Mouse (Mus musculus): ENCODE results near the gene Tspyl3. TPM values are rescaled to one million over a fixed set of nuclear protein-coding genes. Genes with fewer than 3 reads are reported as not detected.
"Not testable (repeated sequence)": the region's sequence is repeated elsewhere in the genome, so short reads cannot be mapped to it uniquely, and the experiment has no call there.

Gene Tspyl3
- polyA plus RNA-seq (2021), result 0.06 TPM

DNA sequence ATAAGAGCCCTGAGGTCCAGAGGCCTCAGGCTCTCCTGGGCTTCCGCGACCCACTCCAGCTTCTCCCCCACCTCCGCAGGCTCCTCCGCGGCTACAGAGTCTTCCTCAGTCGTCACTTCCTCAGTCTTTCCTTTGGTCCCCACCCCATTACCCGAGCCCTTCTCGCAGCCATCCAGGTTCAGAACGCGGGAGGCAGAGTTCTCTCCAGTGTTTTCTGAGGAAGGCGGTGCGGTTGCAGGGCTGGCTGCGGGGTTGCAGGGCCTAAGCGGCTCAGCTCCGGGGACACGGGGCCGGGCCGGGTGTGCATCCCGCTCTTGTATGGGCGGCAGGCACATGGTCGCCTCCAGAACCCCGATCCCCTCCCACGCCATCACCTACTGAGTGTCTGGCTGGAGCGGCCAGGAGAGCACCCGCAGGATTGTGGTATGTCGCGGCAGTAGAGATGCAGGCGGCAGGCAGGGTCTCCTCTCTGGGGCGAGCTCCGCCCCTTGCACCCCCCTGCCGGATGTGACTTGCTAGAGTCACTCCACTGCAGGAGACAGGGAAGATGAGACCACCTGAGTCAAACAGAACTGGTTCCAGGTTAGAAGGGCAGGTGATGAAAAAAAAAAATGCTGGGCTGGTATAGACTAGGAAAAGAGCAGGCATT lies at the start of gene Tspyl3:
TSS of gene Tspyl3 (minus strand) at position 496 of the 649 bp plus-strand sequence.
- no peak for TF ChIP-seq CTCF (IDR thresholded peaks at IDR 0.05)
- no peaks in the 10 kb centered on the region for H3K27me3 ChIP-seq
- CTCF ChIA-PET, result interaction anchor here (2.3 kb wide), 1 partner anchor 10 kb away, joined by 4 read pairs; no protein-coding TSS in a partner anchor
- no peak for DNase-seq (ENCODE audit: low read depth, low spot score)
- ATAC-seq, result no peak
- POLR2A ChIA-PET, result no interaction called here
- in situ Hi-C loops (cut with MboI; ENCODE audit: low pct_unique_long_range_greater_than_20kb), result no loop called here

DNA sequence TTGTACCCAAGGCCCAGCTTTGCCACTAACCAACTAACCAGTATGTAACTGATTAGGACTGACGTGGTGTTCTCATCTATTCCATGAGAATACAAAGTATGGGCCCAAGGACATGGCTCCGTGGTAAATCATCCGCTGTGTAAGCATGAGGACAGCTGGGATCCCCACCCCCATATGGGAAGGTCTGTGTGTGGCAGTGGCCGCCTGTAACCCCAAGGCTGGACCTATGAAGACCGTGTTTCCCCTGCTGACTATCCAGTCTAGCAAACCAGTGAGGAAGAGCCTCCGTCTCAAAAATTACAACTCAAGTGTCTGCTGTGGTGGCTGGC lies 49.6 kb upstream of the Tspyl3 start:
- no peak for ATAC-seq
- in situ Hi-C loops (cut with MboI; ENCODE audit: low pct_unique_long_range_greater_than_20kb), result no loop called here

GRCm38 (mm10) chr2:153274200-153274918 lies 49.1 kb upstream of the Tspyl3 start:
- DNase-seq (ENCODE audit: low read depth, low spot score); ATAC-seq; H3K27me3 ChIP-seq; CTCF ChIA-PET; in situ Hi-C loops (cut with MboI; ENCODE audit: low pct_unique_long_range_greater_than_20kb): not testable (repeated sequence)
- POLR2A ChIA-PET, result interaction anchor here (1.1 kb wide), 1 partner anchor 106 kb away, joined by 3 read pairs; no protein-coding TSS in a partner anchor

More for the DNA sequence above, 49.6 kb upstream of the Tspyl3 start:
- DNase-seq (ENCODE audit: low read depth, low spot score), result no peak
- TF ChIP-seq CTCF (IDR thresholded peaks at IDR 0.05), result no peak
- no peaks in the 10 kb centered on the region for H3K27me3 ChIP-seq
- POLR2A ChIA-PET, result interaction anchor here (1.1 kb wide), 1 partner anchor 106 kb away, joined by 3 read pairs; no protein-coding TSS in a partner anchor
- CTCF ChIA-PET, result no interaction called here

DNA sequence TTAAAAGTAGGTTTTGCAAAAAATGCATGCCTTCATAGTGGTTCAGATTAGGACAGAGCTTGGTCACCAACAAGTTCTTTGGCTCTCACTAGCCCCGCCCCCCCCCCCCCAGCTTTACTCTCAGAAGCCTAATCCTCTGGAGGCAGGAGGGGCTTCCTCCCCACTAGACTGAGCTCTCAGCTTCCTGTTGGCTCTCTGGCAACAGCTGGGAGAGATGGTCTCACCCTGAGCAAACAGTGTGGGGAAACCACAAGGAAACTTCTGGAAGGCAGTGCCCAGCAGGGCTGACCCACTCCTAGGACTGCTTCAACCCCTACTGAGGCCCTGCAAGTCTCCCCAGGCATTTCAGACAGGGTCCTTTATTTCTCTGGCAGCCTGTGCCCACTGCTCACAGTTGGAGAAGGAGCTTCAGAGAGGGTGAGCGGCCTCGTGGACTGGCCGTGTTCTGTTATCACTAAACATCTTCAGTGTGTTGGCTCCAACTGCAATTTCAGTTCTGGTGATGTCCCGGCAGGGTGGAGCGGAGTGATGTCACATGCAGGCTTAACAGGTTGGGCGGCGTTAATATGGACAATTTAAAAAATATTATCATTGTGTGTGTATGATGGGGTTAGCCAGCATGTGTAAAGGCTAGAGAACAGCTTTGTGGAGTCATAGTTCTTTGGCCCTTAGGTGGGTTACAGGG lies 45.1 kb upstream of the Tspyl3 start:
- CTCF ChIA-PET, result interaction anchor here (1.4 kb wide), 1 partner anchor 123 kb away, joined by 4 read pairs; no protein-coding TSS in a partner anchor
- DNase-seq (ENCODE audit: low read depth, low spot score); POLR2A ChIA-PET; ATAC-seq; H3K27me3 ChIP-seq; in situ Hi-C loops (cut with MboI; ENCODE audit: low pct_unique_long_range_greater_than_20kb): not testable (repeated sequence)

DNA sequence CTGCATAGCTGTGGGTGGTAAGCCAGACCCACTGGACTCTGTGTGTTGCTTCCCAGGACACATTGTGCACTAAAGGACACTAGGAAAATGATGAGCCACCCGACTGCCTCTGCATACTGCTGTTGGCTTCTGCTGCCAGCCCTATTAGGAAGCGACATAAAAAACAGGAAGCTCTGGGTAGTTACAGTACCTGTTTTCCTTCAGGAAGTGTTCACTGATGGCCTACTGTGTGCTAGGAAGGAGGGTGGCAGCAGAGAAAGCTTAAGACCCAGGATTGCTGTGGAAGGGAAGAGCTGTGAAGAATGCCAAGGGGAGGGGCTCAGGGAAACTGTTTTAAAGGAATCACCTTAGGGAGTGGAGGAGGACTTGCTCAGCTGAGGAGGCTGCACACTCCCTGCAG lies 42.1 kb upstream of the Tspyl3 start:
- CTCF ChIA-PET, result interaction anchor here (1.3 kb wide), 1 partner anchor 15 kb away, joined by 5 read pairs; no protein-coding TSS in a partner anchor
- no peak for DNase-seq (ENCODE audit: low read depth, low spot score)
- no peaks in the 10 kb centered on the region for H3K27me3 ChIP-seq
- in situ Hi-C loops (cut with MboI; ENCODE audit: low pct_unique_long_range_greater_than_20kb), result no loop called here
- TF ChIP-seq CTCF (IDR thresholded peaks at IDR 0.05), result no peak
- ATAC-seq, result no peak
- POLR2A ChIA-PET, result interaction anchor here (0.9 to 1.3 kb wide), 2 partner anchors 9 to 140 kb away, joined by 3 to 4 read pairs; no protein-coding TSS in a partner anchor

DNA sequence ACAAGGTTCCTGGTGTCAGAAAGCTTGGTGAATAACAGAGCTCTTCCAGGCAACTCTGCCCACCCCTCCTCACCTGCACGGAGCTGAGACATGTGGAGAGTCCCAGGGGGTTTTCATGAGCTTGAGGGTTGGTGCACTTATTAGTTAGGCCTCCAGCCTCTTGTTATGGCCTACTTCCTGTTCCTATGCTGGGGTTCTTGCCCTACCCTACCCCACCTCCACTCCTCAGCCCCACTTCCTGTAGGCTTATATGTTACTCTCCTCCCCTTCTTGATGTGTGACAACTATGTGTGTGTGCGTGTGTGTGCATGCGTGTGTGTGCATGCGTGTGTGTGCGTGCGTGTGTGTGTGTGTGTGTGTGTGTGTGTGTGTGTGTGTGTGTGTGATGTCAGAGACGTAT lies 37.8 kb upstream of the Tspyl3 start:
- ChIA-PET CTCF (interaction anchor here (0.8 to 1.0 kb wide), 2 partner anchors 10 to 17 kb away, joined by 3 read pairs; no protein-coding TSS in a partner anchor), POLR2A (interaction anchor here (0.6 kb wide), 1 partner anchor 135 kb away, joined by 4 read pairs; no protein-coding TSS in a partner anchor)
- no peak for TF ChIP-seq CTCF (IDR thresholded peaks at IDR 0.05)
- ATAC-seq (no peak), DNase-seq (ENCODE audit: low read depth, low spot score) (no peak)
- H3K27me3 ChIP-seq, result no peaks in the 10 kb centered on the region
- in situ Hi-C loops (cut with MboI; ENCODE audit: low pct_unique_long_range_greater_than_20kb), result no loop called here

DNA sequence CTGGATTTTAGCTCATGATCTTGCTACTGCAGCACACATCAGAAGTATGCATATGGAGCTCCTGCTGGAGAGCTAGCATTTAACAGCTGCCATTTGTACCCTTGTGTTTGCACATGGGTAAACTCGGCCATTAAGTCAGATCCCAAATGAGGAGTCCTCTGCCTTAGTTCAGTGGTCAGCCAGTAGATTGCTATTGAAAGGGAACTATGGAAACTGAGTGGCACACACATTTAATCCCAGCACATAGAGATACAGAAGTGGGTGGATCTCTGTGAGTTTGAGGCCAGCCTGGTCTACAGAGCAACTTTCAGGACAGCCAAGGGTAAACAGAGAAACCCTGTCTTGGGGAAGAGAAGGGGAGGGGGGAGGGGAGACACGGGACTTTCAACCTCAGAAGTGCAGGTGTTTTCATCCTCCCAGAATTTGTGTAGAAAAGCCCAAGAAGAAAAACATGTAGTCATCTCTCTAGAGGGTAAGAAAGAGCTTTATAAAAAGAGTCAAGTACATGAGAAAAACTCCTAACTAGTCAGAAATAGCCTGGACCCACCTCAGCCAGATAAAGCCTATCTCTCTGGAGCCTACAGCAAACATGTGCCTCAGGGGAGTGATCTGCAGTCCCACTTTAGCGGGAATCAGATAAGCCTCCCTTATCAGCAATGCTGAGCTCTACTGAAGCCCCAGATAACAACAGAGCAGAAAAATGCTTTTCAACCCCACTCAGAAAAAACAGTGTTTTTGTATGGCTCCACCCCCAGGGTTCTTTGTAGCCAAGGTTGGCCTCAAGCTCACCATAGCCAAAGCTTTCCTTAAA lies 34.8 kb upstream of the Tspyl3 start:
- no peak for ATAC-seq
- POLR2A ChIA-PET, result no interaction called here

GRCm38 (mm10) chr2:153259030-153259863 lies 34.0 kb upstream of the Tspyl3 start:
- DNase-seq (ENCODE audit: low read depth, low spot score), result no peak
- no peaks in the 10 kb centered on the region for H3K27me3 ChIP-seq
- no peak for TF ChIP-seq CTCF (IDR thresholded peaks at IDR 0.05)
- CTCF ChIA-PET, result interaction anchor here (1.2 kb wide), 1 partner anchor 10 kb away, joined by 3 read pairs; no protein-coding TSS in a partner anchor
- ATAC-seq, result no peak
- in situ Hi-C loops (cut with MboI; ENCODE audit: low pct_unique_long_range_greater_than_20kb), result no loop called here
- POLR2A ChIA-PET, result no interaction called here

More for the DNA sequence above, 34.8 kb upstream of the Tspyl3 start:
- CTCF ChIA-PET, result interaction anchor here (1.2 kb wide), 1 partner anchor 10 kb away, joined by 3 read pairs; no protein-coding TSS in a partner anchor
- in situ Hi-C loops (cut with MboI; ENCODE audit: low pct_unique_long_range_greater_than_20kb), result no loop called here
- no peak for DNase-seq (ENCODE audit: low read depth, low spot score)
- no peak for TF ChIP-seq CTCF (IDR thresholded peaks at IDR 0.05)
- H3K27me3 ChIP-seq, result no peaks in the 10 kb centered on the region

DNA sequence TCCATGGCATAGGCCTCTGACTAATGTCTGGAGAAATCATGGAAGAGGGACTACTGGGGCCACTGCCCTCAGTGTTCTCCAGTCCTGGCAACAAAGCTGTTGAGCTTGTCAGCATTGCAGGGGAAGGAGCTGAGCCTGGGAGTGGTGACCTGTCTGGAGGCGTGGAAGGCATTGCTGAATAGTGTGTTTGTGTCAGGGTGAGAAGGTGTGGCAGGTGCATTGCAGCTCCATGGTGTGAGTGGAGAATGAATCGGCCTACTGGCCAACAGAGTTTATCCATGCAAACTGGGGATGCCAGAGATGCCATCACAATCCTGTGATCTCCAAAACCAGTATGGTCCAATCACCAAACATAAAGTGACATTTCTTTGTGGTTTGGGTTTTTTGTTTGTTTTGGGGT lies 31.4 kb upstream of the Tspyl3 start:
- no peaks in the 10 kb centered on the region for H3K27me3 ChIP-seq
- DNase-seq (ENCODE audit: low read depth, low spot score), result no peak
- POLR2A ChIA-PET, result no interaction called here
- CTCF ChIA-PET, result no interaction called here
- no peak for TF ChIP-seq CTCF (IDR thresholded peaks at IDR 0.05)
- ATAC-seq, result no peak
- in situ Hi-C loops (cut with MboI; ENCODE audit: low pct_unique_long_range_greater_than_20kb), result no loop called here
